Mouse (Mus musculus) embryonic fibroblast, embryonic 13.5 days (primary cell): Measurements from ENCODE around the gene Ksr1.

Experiments used
- CTCF ChIP-seq: IDR thresholded peaks from 2 replicates; pipeline ENCODE4 v1.5.1; 2011; ENCODE audit warnings: mild to moderate bottlenecking, control low read depth, low read length, moderate library complexity, borderline replicate concordance; ENCODE audit not compliant: insufficient read depth
- POLR2A ChIP-seq: IDR thresholded peaks from 2 replicates; pipeline ENCODE4 v1.6.1; 2011; ENCODE audit warnings: low read depth, mild to moderate bottlenecking, control low read depth, low read length, moderate library complexity

GRCm38 (mm10) chr11:79126963-79127362 is 19.2 kb downstream of the Ksr1 start:
- TF ChIP-seq POLR2A = no peak
- TF ChIP-seq CTCF = no peak
